Mouse (Mus musculus): Measurements from ENCODE around the gene Arpc1a. TPM values are rescaled to one million over a fixed set of nuclear protein-coding genes. Genes with fewer than 3 reads are reported as not detected.

The Arpc1a gene
- total and polyA plus RNA-seq, 3 experiments = 85.8 to 306 (median 187) TPM

DNA sequence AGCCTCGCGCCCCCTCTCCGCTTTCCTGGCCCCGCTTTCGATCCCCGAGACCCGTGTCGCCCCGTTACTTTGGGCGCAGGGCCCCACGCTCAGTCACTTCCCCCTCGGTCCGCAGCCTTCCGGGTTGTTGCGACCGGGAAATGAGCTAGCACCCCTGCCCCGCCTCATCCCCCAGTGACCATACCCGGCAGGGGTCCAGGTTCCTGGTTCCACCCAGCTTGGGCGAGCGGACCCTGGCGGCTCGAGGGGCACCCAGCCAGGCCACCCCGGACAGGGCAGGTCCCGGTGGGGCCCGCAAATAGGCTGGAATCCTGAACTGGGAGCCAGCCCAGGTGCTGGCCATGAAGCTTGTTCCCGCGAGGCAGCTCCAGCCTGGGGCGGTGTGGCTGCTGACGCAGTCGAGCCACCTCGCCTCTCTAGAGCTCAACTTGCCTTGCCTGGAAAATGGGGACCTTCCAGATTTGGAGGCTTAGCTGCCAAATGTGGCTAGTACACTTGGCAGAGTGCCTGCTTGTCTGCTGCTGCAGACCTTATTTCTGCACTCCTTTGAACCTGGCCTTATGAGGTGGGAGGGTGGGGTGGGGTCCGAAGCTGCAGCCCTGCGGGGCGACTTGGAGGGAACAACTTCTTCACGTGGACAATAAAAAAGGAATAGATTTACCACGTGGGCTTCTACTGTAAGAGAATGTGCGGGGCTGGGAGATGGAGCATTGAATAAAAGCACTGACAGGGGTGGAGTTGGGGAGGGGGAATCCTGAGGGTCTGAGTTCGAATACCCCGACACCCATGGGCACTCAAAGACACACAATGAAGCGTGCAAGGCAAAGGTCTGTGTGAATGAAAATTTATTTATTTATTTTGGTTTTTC is 31.2 kb downstream of the Arpc1a start (continued):
- TF ChIP-seq E2F4 (IDR thresholded peaks at IDR 0.05; ENCODE audit: borderline replicate concordance, low read depth, low read length) (no peak), ZKSCAN1 (IDR thresholded peaks at IDR 0.05; ENCODE audit: low read depth, low read length) (no peak), TBP (IDR thresholded peaks at IDR 0.05; ENCODE audit: low read depth, low read length) (no peak), SMC3 (IDR thresholded peaks at IDR 0.05; ENCODE audit: low read depth, low read length) (no peak), TCF12 (IDR thresholded peaks at IDR 0.05; ENCODE audit: low read depth, low read length) (0 out of 2 replicates have a peak, but pooled peaks have one; percentile 37)

DNA sequence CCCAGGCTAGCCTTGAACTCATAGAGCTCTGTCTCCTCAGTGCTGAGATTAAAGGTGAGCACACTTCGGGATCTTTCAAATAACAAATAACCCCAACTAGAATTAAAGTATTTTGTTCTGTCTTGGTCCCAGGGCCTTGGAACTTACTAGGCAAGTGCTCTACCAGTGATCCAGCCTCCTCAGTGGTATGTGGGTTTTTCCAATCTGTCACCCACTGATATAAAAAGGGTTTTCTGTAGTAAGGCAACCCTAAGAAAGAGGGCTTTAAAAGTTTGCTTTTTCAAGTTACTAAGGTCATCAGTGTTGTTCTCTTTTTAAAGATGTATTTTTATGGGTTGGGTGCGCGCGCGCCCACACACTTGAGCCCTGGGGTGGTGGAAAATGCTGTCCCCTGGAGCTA is 32.1 kb downstream of the Arpc1a start:
- Histone ChIP-seq H3K4me1 (ENCODE audit: control insufficient read depth in 1 of 2, insufficient read depth in 2 of 2, low read length in 2 of 2) (peaks cover 4 to 18% of the 10 kb centered on the region in 2 experiments; a peak in 3 of 4 replicates), H3K27ac (ENCODE audit: control insufficient read depth, low read depth, low read length) (peak overlapping the region; percentile 97), H3K27me3 (ENCODE audit: control insufficient read depth in 1 of 2, insufficient read depth in 2 of 2, low read length in 2 of 2) (no peaks in the 10 kb centered on the region), H3K4me3 (ENCODE audit: control insufficient read depth in 1 of 2, insufficient read depth in 1 of 2, low read depth in 2 of 2, low read length in 2 of 2) (peak overlapping the region; percentile 40 to 98), H3K9ac (ENCODE audit: control insufficient read depth, low read depth, low read length, poor library complexity, severe bottlenecking) (peak overlapping the region; percentile 69), H3K9me3 (replicated peaks; ENCODE audit: insufficient read depth, low read length) (no peaks in the 10 kb centered on the region), H3K36me3 (ENCODE audit: control insufficient read depth in 1 of 2, insufficient read depth in 2 of 2, low read length in 2 of 2) (peaks cover 3 to 13% of the 10 kb centered on the region in 2 experiments), H3K79me2 (ENCODE audit: control insufficient read depth, insufficient read depth, low read length, poor library complexity) (peaks cover 55% of the 10 kb centered on the region)
- TF ChIP-seq NRF1 (IDR thresholded peaks at IDR 0.05; ENCODE audit: insufficient read depth, low read depth, low read length, poor library complexity, severe bottlenecking) = peak; percentile 48; the same call in 1 of the 2 replicates
- TF ChIP-seq UBTF (IDR thresholded peaks at IDR 0.05; ENCODE audit: borderline replicate concordance, insufficient read depth, low read depth, low read length) = no peak
- no peak for DNase-seq (ENCODE audit: low read depth, low spot score)

DNA sequence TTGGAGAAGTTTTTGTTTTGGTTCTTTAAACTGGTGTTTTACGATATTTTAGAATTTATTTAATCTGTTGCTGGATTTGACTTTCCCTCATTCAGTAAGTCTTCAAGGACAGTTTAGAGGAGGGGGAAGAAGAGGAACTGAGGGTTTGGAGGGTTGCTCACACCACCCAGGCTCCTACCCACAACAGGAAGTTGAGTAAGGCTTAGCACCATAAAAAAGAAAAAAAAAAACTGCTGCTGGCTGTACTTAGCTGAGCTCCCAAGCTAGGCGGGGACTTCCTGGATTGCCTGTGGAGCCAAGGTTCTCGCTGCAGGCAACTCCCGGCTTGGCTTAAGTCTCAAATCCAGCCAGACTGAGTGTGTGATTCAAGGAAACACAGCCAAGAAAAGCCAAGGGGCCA is 32.7 kb downstream of the Arpc1a start:
- no peaks in the 10 kb centered on the region for H3K9me3 ChIP-seq (replicated peaks; ENCODE audit: insufficient read depth, low read length)
- DNase-seq (ENCODE audit: low read depth, low spot score) = peak; percentile 93
- no peaks in the 10 kb centered on the region for H3K27me3 ChIP-seq (ENCODE audit: control insufficient read depth in 1 of 2, insufficient read depth in 2 of 2, low read length in 2 of 2)
- H3K27ac ChIP-seq (ENCODE audit: control insufficient read depth, low read depth, low read length) = peak overlapping the region; percentile 97
- peak overlapping the region; percentile 69 for H3K9ac ChIP-seq (ENCODE audit: control insufficient read depth, low read depth, low read length, poor library complexity, severe bottlenecking)
- H3K36me3 ChIP-seq (ENCODE audit: control insufficient read depth in 1 of 2, insufficient read depth in 2 of 2, low read length in 2 of 2) = peaks cover 3 to 13% of the 10 kb centered on the region in 2 experiments
- H3K4me3 ChIP-seq (ENCODE audit: control insufficient read depth in 1 of 2, insufficient read depth in 1 of 2, low read depth in 2 of 2, low read length in 2 of 2) = peak overlapping the region; percentile 40 to 98
- H3K79me2 ChIP-seq (ENCODE audit: control insufficient read depth, insufficient read depth, low read length, poor library complexity) = peaks cover 58% of the 10 kb centered on the region
- peaks cover 4 to 18% of the 10 kb centered on the region in 2 experiments; a peak in 3 of 4 replicates for H3K4me1 ChIP-seq (ENCODE audit: control insufficient read depth in 1 of 2, insufficient read depth in 2 of 2, low read length in 2 of 2)
- TF ChIP-seq SIN3A (IDR thresholded peaks at IDR 0.05; ENCODE audit: low read length) (peak; percentile 63), NELFE (IDR thresholded peaks at IDR 0.05; ENCODE audit: low read depth, low read length) (peak; percentile 10; the same call in 1 of the 2 replicates), ZKSCAN1 (IDR thresholded peaks at IDR 0.05; ENCODE audit: low read depth, low read length) (0 out of 2 replicates have a peak, but pooled peaks have one; percentile 11), POLR2A (IDR thresholded peaks at IDR 0.05; ENCODE audit: control insufficient read depth in 1 of 2, insufficient read depth in 1 of 2, low read depth in 1 of 2, low read length in 2 of 2, poor library complexity in 1 of 2) (peak in 1 of 2 experiments; percentile 73; a peak in 2 of 4 replicates), RCOR1 (IDR thresholded peaks at IDR 0.05; ENCODE audit: low read depth, low read length) (peak; percentile 61; the same call in 1 of the 2 replicates), MXI1 (IDR thresholded peaks at IDR 0.05; ENCODE audit: low read depth, low read length) (no peak), ZNF384 (IDR thresholded peaks at IDR 0.05; ENCODE audit: low read depth, low read length) (peak; percentile 99), USF1 (IDR thresholded peaks at IDR 0.05; ENCODE audit: low read depth, low read length) (no peak), TBP (IDR thresholded peaks at IDR 0.05; ENCODE audit: low read depth, low read length) (peak; percentile 81), E2F4 (IDR thresholded peaks at IDR 0.05; ENCODE audit: borderline replicate concordance, low read depth, low read length) (no peak), ZMIZ1 (IDR thresholded peaks at IDR 0.05; ENCODE audit: low read depth, low read length) (peak; percentile 47; the same call in 1 of the 2 replicates), ELF1 (IDR thresholded peaks at IDR 0.05; ENCODE audit: low read depth, low read length) (peak; percentile 95), ETS1 (IDR thresholded peaks at IDR 0.05; ENCODE audit: low read depth, low read length) (peak; percentile 81), ZC3H11A (IDR thresholded peaks at IDR 0.05; ENCODE audit: low read depth, low read length) (no peak), MAZ (IDR thresholded peaks at IDR 0.05; ENCODE audit: low read depth, low read length) (peak; percentile 80; the same call in 1 of the 2 replicates), USF2 (IDR thresholded peaks at IDR 0.05; ENCODE audit: borderline replicate concordance in 1 of 2, insufficient read depth in 1 of 2, low read depth in 1 of 2, low read length in 2 of 2) (no peak), HCFC1 (IDR thresholded peaks at IDR 0.05; ENCODE audit: low read depth, low read length) (peak; percentile 63), MYC (IDR thresholded peaks at IDR 0.05; ENCODE audit: low read depth, low read length) (peak; percentile 33; the same call in 1 of the 2 replicates), TCF12 (IDR thresholded peaks at IDR 0.05; ENCODE audit: low read depth, low read length) (peak; percentile 54; the same call in 1 of the 2 replicates), EP300 (IDR thresholded peaks at IDR 0.05; ENCODE audit: low read depth in 1 of 2, low read length in 2 of 2) (peak; percentile 73 to 75), JUND (IDR thresholded peaks at IDR 0.05; ENCODE audit: low read depth, low read length) (peak; percentile 38; the same call in 1 of the 2 replicates), POLR2AphosphoS2 (IDR thresholded peaks at IDR 0.05; ENCODE audit: low read length) (no peak), SMC3 (IDR thresholded peaks at IDR 0.05; ENCODE audit: low read depth, low read length) (no peak)
